Mouse (Mus musculus) ovary, adult 2 months (tissue): ENCODE data around the gene Polr2a. TPM values are rescaled to one million over a fixed set of nuclear protein-coding genes. Genes with fewer than 3 reads are reported as not detected.

Source experiments
- polyA plus RNA-seq: library from polyadenylated mRNA; depleted of rRNA; stranded (reverse); fragments of >200 nt; gene quantifications from 2 replicates; pipeline ENCODE4 v1.2.3, GENCODE M21; 2012; rRNA removed

Gene Polr2a
- polyA plus RNA-seq, result 17.8 and 29.7 TPM in 2 replicates

GRCm38 (mm10) chr11:69758478-69758970 lies at the start of gene Polr2a:
Polr2a (minus strand) TSS chr11:69758637.

GRCm38 (mm10) chr11:69804972-69805909 lies 46.8 kb upstream of the Polr2a start, which contains the start of gene Tmem102:
Tmem102 (minus strand) TSS chr11:69805624.

GRCm38 (mm10) chr11:69801379-69801977 lies 43.0 kb upstream of the Polr2a start, which contains the start of gene Fgf11:
Fgf11 (minus strand) TSS chr11:69801857.

DNA sequence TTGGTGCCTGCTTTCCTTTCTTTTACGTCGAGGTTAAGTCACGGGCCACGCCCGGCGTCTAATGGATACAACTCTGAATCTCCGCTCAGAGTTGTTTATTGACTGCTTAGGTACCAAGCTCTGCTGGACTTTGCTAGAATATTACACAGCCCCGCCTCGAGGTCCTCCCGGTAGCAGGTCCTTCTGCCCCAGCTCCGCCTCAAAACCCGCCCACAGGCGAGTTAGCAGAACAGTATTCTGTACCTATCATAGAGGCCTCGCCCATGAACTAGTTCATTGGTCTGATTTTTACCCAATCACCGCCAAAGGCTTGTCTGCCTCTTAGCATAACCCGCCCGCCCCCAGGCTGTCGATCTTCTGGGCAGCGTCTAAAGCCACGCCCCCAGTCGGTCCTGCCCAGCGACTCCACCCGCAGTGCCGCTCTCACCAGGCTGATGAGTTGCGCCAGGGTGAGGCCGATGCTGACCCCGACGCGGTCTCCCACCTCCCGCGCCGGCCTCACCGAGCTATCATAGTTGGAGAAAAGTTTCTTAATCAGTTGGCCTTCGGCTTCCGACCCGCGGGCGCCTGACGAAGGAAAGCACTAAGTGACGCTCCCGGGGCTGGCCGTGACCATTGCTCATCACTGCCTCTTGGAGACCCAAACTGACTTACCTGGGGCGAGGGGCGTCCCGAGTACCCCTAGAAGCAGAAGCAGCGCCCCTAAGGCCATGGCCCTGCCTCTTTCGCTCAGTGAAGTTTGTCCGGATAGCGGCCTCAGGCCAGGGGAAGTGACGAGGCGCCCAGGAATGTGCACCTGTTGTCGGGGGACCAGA lies 36.9 kb upstream of the Polr2a start, which contains the start of gene Chrnb1:
Gene Chrnb1, minus strand, starts transcription at position 776 of the 815 bp plus-strand sequence.

DNA sequence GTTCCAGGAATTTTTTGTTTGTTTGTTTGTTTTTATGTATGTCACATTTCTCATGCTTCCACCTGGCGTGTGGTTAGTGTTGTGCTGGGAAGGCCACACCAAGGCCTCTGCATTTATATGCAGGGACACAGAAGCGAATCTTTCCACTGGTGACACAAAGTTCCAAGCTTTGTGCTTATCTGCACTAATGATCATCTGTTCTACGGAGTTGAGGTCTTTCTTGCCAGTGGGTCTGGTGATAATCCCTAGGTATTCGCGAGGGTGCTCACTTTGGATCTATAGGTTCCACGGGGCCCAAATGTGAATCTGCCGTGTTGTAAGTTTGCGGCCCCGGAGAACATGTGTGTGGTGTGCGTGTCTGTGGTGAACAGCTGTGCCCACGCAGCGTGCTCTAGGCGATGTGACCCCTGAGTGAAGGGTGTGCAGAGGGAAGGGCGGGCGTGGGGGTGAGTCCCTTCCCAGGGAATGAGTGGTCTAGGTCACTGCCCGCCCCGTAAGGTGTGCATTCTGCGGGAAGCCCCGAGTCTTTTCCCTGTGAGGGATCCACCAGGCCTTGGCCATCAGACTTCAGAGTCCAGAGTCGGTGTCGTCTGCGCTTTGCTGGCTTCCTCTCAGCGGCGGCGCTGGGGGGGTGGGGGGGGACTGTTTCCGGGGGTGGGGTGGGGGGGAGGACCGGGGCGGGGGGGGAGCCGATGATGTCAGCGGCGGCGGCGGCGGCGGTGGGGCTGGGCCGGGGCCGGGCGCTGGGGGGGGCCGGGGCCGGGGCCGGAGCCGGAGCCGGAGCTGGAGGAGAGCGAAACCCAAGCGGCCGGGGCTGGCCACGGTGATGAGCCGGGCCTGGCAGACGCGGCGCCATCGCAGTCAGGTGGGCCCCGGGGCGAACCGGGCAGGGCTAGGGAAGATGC lies 7.0 kb upstream of the Polr2a start, which contains the start of gene Zbtb4:
Gene Zbtb4, plus strand, starts transcription at position 692 of the 905 bp plus-strand sequence.

GRCm38 (mm10) chr11:69761868-69762267 lies 3.4 kb upstream of the Polr2a start, which contains the start of gene Slc35g3:
Slc35g3 (minus strand) TSS chr11:69761968.

DNA sequence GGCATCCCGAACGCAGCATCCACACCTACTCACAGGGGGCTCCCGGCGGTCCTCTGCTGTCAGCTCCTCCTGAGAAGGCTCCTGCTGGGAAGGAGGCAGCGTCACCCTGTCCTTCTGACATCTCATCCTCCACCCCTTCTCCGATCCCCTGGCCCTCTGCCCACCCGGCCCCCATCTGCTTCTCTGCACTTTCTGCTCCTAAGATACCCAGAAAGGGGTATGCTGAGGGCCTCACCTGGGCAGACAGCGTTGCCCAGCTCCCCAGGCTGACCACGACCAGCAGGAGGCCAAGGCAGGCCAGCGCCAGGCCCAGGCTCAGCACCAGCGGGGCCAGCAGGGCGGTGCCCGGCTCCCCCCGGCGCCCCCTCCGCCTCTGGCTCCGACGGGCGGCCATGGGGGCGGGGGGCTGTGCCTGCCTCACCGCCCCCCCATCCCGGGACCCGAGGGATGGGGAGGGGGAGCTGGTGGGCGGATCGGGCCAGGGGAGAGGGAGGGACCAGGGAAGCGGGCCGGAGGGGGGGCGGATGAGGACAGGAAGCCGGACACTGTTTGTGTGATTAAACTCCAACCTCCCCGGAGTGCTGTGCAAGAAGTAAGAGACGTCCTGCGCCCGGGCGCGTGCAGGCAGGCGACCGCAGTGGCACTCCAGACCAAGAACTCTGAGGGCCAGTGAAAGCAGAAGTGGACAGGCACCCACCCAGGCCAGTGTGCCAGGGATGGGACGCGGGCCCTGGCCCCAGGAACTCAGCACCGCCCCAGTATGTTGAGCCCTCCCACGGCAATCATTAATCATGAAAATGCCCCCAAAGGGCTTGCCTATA lies 62.9 kb downstream of the Polr2a start, which contains the start of the genes Tnfsf12 and Tnfsfm13:
Gene Tnfsf12, minus strand, starts transcription at position 489 of the 821 bp plus-strand sequence.
Gene Tnfsfm13, minus strand, starts transcription at position 738 of the 821 bp plus-strand sequence.

DNA sequence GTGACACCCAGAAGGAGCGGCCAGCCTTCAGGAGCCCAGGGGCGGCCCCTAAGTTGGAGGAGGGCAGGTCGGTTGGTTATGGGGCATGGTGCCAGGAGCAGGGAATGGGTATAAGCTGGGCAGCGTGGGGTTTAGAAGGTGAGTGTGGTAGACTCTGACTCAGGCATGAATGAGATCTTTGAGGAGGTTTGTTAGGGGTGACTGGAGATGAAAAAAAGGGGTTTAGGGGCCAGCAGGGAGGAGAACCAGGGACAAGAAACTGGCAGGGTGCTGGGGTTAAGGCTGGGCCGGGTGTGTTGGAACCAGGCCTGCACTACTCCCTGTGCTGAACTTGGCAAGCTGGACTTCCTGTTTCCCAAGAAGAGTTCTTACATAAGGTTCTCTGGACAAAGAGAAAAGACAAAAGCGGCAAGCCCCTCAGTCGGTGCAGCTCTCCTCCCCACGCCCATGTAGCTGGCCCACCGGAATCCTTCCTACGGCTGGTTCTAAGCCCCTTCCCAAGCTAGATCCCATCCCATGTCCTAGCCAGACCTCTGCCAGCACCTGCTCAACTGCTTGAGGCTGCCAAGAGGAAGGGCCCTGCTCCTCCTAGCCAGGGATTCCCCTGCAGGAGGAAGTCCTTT lies 72.8 kb downstream of the Polr2a start, which contains the start of gene Tnfsf13:
Gene Tnfsf13, minus strand, starts transcription at position 259 of the 623 bp plus-strand sequence.

Other genes starting within 250 kb of the Polr2a start
- 5.1 and 7.0 TPM in 2 replicates for gene Dnah2, start 209.5 kb downstream of the Polr2a start, polyA plus RNA-seq
- 13.1 and 13.5 TPM in 2 replicates for gene Efnb3, start 198.4 kb downstream of the Polr2a start, polyA plus RNA-seq
- gene Wrap53, start 178.4 kb downstream of the Polr2a start, polyA plus RNA-seq, result 18.8 and 25.8 TPM in 2 replicates
- gene Trp53, start 178.3 kb downstream of the Polr2a start, polyA plus RNA-seq, result 145 and 203 TPM in 2 replicates
- gene Atp1b2, start 152.7 kb downstream of the Polr2a start, polyA plus RNA-seq, result 119 and 137 TPM in 2 replicates
- 5.6 and 7.1 TPM in 2 replicates for gene Shbg, start 140.7 kb downstream of the Polr2a start, polyA plus RNA-seq
- 4.8 and 5.1 TPM in 2 replicates for gene Sat2, start 136.6 kb downstream of the Polr2a start, polyA plus RNA-seq
- 68.6 and 73.0 TPM in 2 replicates for gene Fxr2, start 125.6 kb downstream of the Polr2a start, polyA plus RNA-seq
- 1.7 and 2.1 TPM in 2 replicates for gene Sox15, start 103.3 kb downstream of the Polr2a start, polyA plus RNA-seq
- gene Mpdu1, start 96.0 kb downstream of the Polr2a start, polyA plus RNA-seq, result 95.9 and 115 TPM in 2 replicates
- 38.2 and 52.8 TPM in 2 replicates for gene Cd68, start 92.5 kb downstream of the Polr2a start, polyA plus RNA-seq
- 252 and 395 TPM in 2 replicates for gene Eif4a1, start 86.2 kb downstream of the Polr2a start, polyA plus RNA-seq
- gene Senp3, start 76.6 kb downstream of the Polr2a start, polyA plus RNA-seq, result 57.7 and 67.2 TPM in 2 replicates
- gene Tnfsf13, start 72.9 kb downstream of the Polr2a start, polyA plus RNA-seq, result 5.2 and 8.0 TPM in 2 replicates
- 59.3 and 71.8 TPM in 2 replicates for gene Tnfsf12, start 62.8 kb downstream of the Polr2a start, polyA plus RNA-seq
- 12.8 and 20.4 TPM in 2 replicates for gene Tnfsfm13, start 62.5 kb downstream of the Polr2a start, polyA plus RNA-seq
- 1.3 and 1.5 TPM in 2 replicates for gene Slc35g3, start 3.3 kb upstream of the Polr2a start, polyA plus RNA-seq
- gene Zbtb4, start 7.3 kb upstream of the Polr2a start, polyA plus RNA-seq, result 48.6 and 69.0 TPM in 2 replicates
- 9.5 and 12.9 TPM in 2 replicates for gene Chrnb1, start 37.3 kb upstream of the Polr2a start, polyA plus RNA-seq
- gene Fgf11, start 43.2 kb upstream of the Polr2a start, polyA plus RNA-seq, result 7.8 and 8.5 TPM in 2 replicates
- 7.3 and 9.6 TPM in 2 replicates for gene Tmem102, start 47.0 kb upstream of the Polr2a start, polyA plus RNA-seq
- gene Gm39566, start 56.7 kb upstream of the Polr2a start, polyA plus RNA-seq, result not detected in 2 replicates
- gene Spem2, start 59.8 kb upstream of the Polr2a start, polyA plus RNA-seq, result not detected in 2 replicates
- gene Spem1, start 63.5 kb upstream of the Polr2a start, polyA plus RNA-seq, result 0.26 and 0.50 TPM in 2 replicates
- gene Nlgn2, start 79.1 kb upstream of the Polr2a start, polyA plus RNA-seq, result 79.8 and 101 TPM in 2 replicates
- 120 and 177 TPM in 2 replicates for gene Tmem256, start 79.9 kb upstream of the Polr2a start, polyA plus RNA-seq
- gene Plscr3, start 87.7 kb upstream of the Polr2a start, polyA plus RNA-seq, result 145 and 168 TPM in 2 replicates
- 5.2 and 6.0 TPM in 2 replicates for gene Tnk1, start 100.1 kb upstream of the Polr2a start, polyA plus RNA-seq
- gene Tmem95, start 119.4 kb upstream of the Polr2a start, polyA plus RNA-seq, result not detected in 2 replicates
- 9.6 and 10.4 TPM in 2 replicates for gene Kctd11, start 122.8 kb upstream of the Polr2a start, polyA plus RNA-seq
- gene Acap1, start 136.9 kb upstream of the Polr2a start, polyA plus RNA-seq, result 1.4 and 1.8 TPM in 2 replicates
- gene 2810408A11Rik, start 142.3 kb upstream of the Polr2a start, polyA plus RNA-seq, result 1.5 TPM in 2 replicates
- gene Neurl4, start 142.4 kb upstream of the Polr2a start, polyA plus RNA-seq, result 67.0 and 76.7 TPM in 2 replicates
- gene Gps2, start 155.3 kb upstream of the Polr2a start, polyA plus RNA-seq, result 83.1 and 141 TPM in 2 replicates
- gene Eif5a, start 163.3 kb upstream of the Polr2a start, polyA plus RNA-seq, result 359 and 447 TPM in 2 replicates
- gene Ybx2, start 177.2 kb upstream of the Polr2a start, polyA plus RNA-seq, result 21.2 and 30.0 TPM in 2 replicates
- 51.0 and 53.2 TPM in 2 replicates for gene Slc2a4, start 189.6 kb upstream of the Polr2a start, polyA plus RNA-seq
- 32.6 and 38.7 TPM in 2 replicates for gene Cldn7, start 206.1 kb upstream of the Polr2a start, polyA plus RNA-seq
- 99.3 and 120 TPM in 2 replicates for gene Ctdnep1, start 222.5 kb upstream of the Polr2a start, polyA plus RNA-seq
- 60.0 and 74.1 TPM in 2 replicates for gene Elp5, start 223.9 kb upstream of the Polr2a start, polyA plus RNA-seq
- 406 and 430 TPM in 2 replicates for gene Gabarap, start 232.5 kb upstream of the Polr2a start, polyA plus RNA-seq
- 18.6 and 19.8 TPM in 2 replicates for gene Phf23, start 237.1 kb upstream of the Polr2a start, polyA plus RNA-seq
- gene Dvl2, start 242.0 kb upstream of the Polr2a start, polyA plus RNA-seq, result 30.5 and 32.6 TPM in 2 replicates